Mouse (Mus musculus) cortical plate, adult 2 months (tissue): ENCODE results near the gene Mybph. TPM values are rescaled to one million over a fixed set of nuclear protein-coding genes. Genes with fewer than 3 reads are reported as not detected.

Experiments used
- H3K27ac ChIP-seq: fragments of 200-500 bp; 2 replicates; pipeline ENCODE4 v1.5.1; 2012; ENCODE audit warnings: low read length, control low read depth, inconsistent platforms; ENCODE audit not compliant: insufficient read depth
- H3K4me1 ChIP-seq: fragments of 200-500 bp; 2 replicates; pipeline ENCODE4 v1.6.1; 2011; ENCODE audit warnings: low read length; ENCODE audit not compliant: control insufficient read depth, insufficient read depth
- H3K4me3 ChIP-seq: fragments of 200-500 bp; 2 replicates; pipeline ENCODE4 v1.5.1; 2011; ENCODE audit warnings: mild to moderate bottlenecking, low read length, control low read depth; ENCODE audit not compliant: insufficient read depth
- CTCF ChIP-seq: fragments of 200-500 bp; IDR thresholded peaks from 2 replicates; pipeline ENCODE4 v1.5.1; 2011; ENCODE audit warnings: mild to moderate bottlenecking, control low read depth, low read length; ENCODE audit not compliant: insufficient read depth; ENCODE audit errors: extremely low read depth
- POLR2A ChIP-seq: fragments of 200-500 bp; IDR thresholded peaks from 2 replicates; pipeline ENCODE4 v1.6.1; 2011; ENCODE audit warnings: mild to moderate bottlenecking, low read length, control low read depth; ENCODE audit not compliant: insufficient read depth; ENCODE audit errors: extremely low read depth
- polyA plus RNA-seq: library from polyadenylated mRNA; depleted of rRNA; stranded (reverse); fragments of >200 nt; gene quantifications from 2 replicates; pipeline ENCODE4 v1.2.3, GENCODE M21; 2012

Gene Mybph
- polyA plus RNA-seq, 1 experiment: 0.23 TPM

DNA sequence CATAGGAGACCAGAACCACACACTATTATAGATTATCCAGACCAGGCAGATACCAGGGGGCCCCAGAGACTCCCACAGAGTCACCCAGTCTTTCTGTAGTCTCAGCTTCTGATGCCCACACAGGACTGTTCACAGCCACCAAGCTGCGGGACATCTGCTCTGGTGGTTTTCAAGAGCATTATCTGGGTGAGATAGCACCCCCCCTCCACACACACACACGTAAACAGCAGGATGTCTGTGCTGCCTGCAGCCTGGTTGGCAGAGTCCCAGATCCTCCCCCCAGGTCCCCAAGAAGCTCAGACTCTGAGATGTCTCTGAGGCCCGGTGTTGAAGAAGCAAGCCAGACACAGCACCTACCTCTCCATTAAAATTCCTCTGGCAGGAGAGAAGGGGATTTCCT, 2.3 kb downstream of the Mybph start:
- 0 out of 2 replicates have a peak overlapping the region, but pooled peaks have one; percentile 20 for H3K27ac ChIP-seq
- peaks cover 19% of the 10 kb centered on the region for H3K4me1 ChIP-seq
- TF ChIP-seq CTCF: no peak
- TF ChIP-seq POLR2A: no peak
- no peak overlapping the region for H3K4me3 ChIP-seq

DNA sequence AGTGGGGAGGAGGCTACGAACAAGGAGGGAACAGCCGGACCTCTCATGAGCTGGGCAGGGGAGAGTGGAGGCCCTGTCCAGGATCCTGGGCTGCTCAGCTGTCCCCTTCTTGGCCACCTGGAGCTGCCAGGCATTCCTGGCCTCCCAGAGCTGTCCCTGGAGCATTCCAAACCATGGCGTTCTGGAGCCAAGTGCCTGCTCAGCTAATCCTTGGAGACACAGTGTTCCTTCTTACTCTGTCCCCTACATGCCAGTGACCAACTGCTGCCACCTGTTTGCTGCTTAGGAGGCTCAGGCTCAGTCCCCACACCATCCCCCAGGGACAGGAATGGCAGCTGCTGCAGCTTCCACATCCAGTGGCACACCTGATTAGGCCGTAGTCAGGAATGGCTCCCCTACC, 2.7 kb downstream of the Mybph start:
- Histone ChIP-seq H3K4me3 (no peak overlapping the region), H3K4me1 (peaks cover 22% of the 10 kb centered on the region), H3K27ac (peak overlapping the region; percentile 20; the same call in 1 of the 2 replicates)
- TF ChIP-seq POLR2A: no peak
- TF ChIP-seq CTCF: no peak

DNA sequence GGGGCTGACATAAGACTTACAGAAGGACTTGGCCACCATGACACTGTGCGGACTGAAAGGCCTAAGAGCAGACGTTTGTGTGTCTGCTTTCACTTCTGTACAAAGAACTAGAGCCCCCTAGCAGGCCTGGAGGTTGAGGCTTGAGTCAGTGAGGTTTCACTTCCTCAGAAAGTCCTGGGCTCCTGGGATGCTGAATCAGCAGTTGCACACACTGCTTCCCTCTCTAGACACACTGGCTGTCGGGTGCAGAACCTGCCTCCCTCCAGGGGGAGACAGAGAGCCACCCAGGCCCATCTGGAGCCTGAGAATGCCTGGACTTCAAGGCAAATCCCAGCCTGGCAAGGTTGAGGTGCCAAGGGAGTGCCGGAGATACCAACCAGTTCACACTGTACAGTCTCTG, 3.1 kb downstream of the Mybph start:
- no peak overlapping the region for H3K27ac ChIP-seq
- H3K4me3 ChIP-seq: no peak overlapping the region
- TF ChIP-seq CTCF (peak; percentile 63), POLR2A (no peak)
- H3K4me1 ChIP-seq: peaks cover 22% of the 10 kb centered on the region

DNA sequence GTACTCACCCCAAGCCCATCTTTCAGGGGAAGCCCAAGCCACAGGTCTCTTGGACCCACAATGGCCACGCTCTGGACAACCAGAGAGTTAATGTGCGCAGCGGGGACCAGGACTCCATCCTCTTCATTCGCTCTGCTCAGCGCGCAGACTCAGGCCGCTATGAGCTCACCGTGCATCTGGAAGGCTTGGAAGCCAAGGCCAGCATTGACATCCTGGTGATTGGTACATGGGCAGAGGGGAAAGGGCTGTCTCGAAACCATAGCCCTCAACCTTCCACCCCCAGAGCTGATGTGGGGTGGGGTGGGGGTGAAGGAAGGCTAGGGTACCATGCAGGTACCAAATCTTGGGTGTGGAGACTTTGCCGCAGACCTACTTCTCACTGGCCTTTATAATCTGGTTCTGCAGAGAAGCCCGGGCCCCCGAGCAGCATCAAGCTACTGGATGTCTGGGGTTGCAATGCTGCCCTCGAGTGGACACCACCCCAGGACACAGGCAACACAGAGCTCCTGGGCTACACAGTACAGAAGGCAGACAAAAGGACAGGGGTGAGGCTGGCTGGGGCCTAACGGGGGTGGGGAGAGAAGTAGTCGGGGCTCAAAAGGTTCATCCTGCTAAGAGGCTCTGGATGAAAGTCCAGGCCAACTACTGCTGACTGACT, 4.2 kb downstream of the Mybph start:
- TF ChIP-seq CTCF (0 out of 2 replicates have a peak, but pooled peaks have one; percentile 10), POLR2A (no peak)
- Histone ChIP-seq H3K4me3 (no peak overlapping the region), H3K27ac (no peak overlapping the region), H3K4me1 (peaks cover 23% of the 10 kb centered on the region)

DNA sequence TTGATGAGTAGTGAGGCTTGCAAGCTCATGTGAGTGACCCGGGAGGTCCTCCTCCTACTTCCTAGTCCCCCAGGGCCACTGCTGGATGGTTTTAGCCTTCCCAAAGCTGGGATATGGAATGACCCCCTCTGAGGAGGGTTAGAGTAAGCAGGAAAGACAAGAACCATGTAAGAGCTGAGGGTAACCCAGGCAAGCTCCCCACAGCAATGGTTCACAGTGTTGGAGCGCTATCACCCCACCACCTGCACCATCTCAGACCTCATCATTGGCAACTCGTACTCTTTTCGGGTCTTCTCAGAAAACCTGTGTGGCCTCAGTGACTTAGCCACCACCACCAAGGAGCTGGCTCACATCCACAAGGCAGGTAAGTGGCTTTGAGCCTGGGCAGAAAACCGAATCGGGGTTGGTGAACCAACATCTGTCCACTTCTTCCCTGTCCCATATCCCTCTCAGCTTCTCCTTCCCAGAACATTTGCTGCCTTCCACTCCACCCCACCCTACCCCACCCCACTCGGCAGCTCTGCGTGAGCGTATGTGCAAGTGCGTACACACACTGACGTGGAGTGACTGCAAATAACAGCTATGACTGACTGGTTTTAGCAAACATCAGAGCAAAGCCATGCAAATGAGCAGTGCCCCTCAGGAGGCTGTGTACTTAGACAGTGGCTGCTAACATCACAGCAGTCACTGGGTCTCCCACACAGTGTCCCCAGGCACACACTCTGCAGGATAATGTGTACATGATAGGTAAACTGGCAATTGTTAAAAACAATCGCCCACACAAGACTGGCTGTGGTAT, 5.1 kb downstream of the Mybph start:
- H3K4me1 ChIP-seq: peaks cover 23% of the 10 kb centered on the region
- H3K27ac ChIP-seq: no peak overlapping the region
- no peak overlapping the region for H3K4me3 ChIP-seq
- TF ChIP-seq CTCF (no peak), POLR2A (no peak)

DNA sequence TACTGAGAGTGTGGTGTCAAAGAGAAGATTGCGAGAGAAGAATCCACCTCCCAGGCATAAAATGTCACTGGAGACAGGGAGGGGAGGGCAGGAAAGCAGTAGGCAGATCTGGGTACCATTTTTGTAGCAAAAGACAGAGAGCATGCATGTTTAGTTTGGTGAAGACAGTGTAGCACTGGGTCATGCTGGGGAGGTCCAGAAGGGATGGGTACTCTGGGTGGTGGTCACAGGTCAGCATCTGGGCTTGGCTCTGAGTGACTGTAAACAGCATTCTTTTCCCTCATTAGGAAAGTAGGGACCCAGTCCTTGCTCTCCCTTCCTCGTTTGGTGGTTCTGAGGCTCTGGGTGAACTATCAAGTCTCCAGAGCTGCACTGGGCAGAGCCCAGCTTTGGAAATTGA, 7.2 kb downstream of the Mybph start:
- Histone ChIP-seq H3K4me1 (peaks cover 21% of the 10 kb centered on the region), H3K4me3 (no peak overlapping the region), H3K27ac (peak overlapping the region; percentile 30; the same call in 1 of the 2 replicates)
- no peak for TF ChIP-seq CTCF

DNA sequence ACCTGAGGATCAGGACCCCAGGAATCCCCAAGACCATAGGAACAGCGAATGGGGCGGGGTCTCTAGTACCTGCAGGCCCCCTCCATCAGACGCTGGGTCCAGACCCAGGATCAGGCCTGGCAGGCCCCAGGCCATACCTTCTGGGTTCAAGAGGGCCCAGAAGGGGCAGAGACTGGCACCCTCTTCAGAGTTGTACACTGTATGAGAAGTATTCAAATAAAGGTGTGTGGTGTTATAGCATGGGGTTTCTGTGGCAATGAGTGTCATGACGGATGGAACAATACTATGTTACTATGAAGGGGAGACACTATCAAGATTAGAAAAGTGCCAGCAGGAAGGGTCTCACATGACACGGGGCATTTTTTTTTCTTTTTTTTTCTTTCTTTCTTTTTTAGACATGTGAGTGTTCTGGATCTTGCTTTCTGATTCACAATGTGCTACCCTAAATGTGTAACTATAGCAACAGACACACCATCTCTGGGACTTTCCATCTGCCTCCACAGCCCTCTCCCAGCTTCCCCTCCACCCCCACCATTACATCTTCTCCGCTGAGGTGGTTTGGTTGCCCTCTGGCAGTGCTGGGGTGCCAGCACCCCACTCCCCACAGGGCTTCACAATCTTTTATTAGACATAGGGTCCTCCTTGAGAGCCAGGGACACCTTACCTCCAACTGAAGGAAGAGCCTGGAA, 7.9 kb downstream of the Mybph start:
- peaks cover 21% of the 10 kb centered on the region for H3K4me1 ChIP-seq

DNA sequence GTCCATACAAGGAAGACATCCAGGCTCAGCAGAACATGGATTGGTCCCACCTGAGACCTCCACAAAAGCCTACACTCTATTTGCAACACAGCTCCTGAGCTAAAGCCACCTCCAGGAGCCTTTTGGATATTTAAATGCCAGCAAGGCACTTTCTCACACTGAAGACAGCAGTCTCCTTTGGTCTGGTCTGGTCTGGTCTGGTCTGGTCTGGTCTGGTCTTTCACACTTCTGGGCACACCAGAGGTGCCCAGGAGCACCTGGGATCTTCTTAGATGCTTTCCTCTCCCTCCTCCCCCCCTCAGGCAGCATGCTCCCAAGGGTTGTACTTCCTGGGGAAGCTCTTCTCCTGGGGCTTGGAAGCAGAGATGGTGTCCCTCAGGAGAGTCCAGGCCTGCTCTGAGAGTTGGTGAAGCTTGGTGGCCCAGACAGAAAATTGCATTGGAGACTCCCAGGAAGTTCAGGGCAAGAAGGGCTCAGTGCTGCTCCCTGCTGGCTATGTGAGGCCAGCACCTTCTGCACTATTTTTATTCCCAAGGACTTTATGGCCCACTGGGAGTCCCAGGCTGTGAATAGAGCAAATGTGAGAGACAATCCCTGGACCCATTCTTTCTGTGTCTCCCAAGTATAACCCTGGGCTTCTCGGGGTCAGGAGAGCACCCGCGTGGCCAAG, 8.6 kb downstream of the Mybph start:
- TF ChIP-seq POLR2A (no peak), CTCF (peak; percentile 63)
- H3K27ac ChIP-seq: no peak overlapping the region
- no peak overlapping the region for H3K4me3 ChIP-seq
- peaks cover 21% of the 10 kb centered on the region for H3K4me1 ChIP-seq

More for the DNA sequence above, 7.9 kb downstream of the Mybph start:
- no peak for TF ChIP-seq POLR2A
- TF ChIP-seq CTCF: no peak
- Histone ChIP-seq H3K27ac (peak overlapping the region; percentile 30), H3K4me3 (no peak overlapping the region)

DNA sequence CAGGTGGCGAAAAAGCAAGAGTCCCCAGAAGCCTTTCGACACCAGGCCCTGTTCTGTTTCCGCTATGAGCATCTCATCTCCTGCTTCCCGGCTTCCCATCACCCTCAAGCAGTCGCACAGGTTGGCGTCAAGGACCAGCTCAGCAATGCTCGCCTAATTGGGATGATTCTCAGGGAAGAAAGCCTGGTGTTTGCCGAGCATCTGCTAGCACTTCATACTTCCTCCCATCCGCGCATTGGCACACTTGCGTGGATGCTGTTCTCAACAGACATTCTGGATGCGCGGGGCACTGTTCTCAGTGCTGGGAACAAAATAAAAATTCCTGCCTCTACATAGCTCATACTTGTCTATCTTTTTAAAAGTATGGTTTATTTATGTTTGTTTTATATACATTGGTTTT, 11.0 kb downstream of the Mybph start:
- Histone ChIP-seq H3K27ac (no peak overlapping the region), H3K4me1 (peaks cover 13% of the 10 kb centered on the region)
- TF ChIP-seq POLR2A: no peak
- no peak for TF ChIP-seq CTCF

More for the DNA sequence above, 11.0 kb downstream of the Mybph start:
- no peak overlapping the region for H3K4me3 ChIP-seq
